Mouse (Mus musculus) small intestine, adult 2 months (tissue): Measurements from ENCODE around the gene Psmd13. TPM values are rescaled to one million over a fixed set of nuclear protein-coding genes. Genes with fewer than 3 reads are reported as not detected.
A peak's percentile ranks its signal among the peaks of the same experiment; 100 is the strongest.

ENCODE experiments used
- H3K27ac ChIP-seq: fragments of 200-500 bp; 2 replicates; pipeline ENCODE4 v1.5.1; 2012; ENCODE audit warnings: low read depth, low read length, control low read depth, inconsistent platforms; ENCODE audit not compliant: insufficient read depth
- H3K27me3 ChIP-seq: fragments of 200-500 bp; 2 replicates; pipeline ENCODE4 v1.6.1; 2012; ENCODE audit warnings: mild to moderate bottlenecking, moderate library complexity, low read length, inconsistent platforms; ENCODE audit not compliant: control insufficient read depth, insufficient read depth
- H3K36me3 ChIP-seq: fragments of 200-500 bp; 2 replicates; pipeline ENCODE4 v1.6.1; 2012; ENCODE audit warnings: mild to moderate bottlenecking, low read length, control low read depth, inconsistent platforms; ENCODE audit not compliant: control insufficient read depth, insufficient read depth
- H3K4me1 ChIP-seq: fragments of 200-500 bp; 2 replicates; pipeline ENCODE4 v1.6.1; 2012; ENCODE audit warnings: low read length, inconsistent platforms, mixed read lengths; ENCODE audit not compliant: control insufficient read depth, insufficient read depth, insufficient read length
- H3K4me3 ChIP-seq: fragments of 200-500 bp; 2 replicates; pipeline ENCODE4 v1.5.1; 2012; ENCODE audit warnings: low read depth, mild to moderate bottlenecking, control low read depth, inconsistent platforms, low read length, moderate library complexity
- CTCF ChIP-seq: fragments of 200-500 bp; IDR thresholded peaks from 2 replicates; pipeline ENCODE4 v1.5.1; 2012; ENCODE audit warnings: low read depth, mild to moderate bottlenecking, control low read depth, inconsistent platforms, low read length, moderate library complexity, mixed read lengths; ENCODE audit not compliant: insufficient replicate concordance, insufficient read length; ENCODE audit errors: extremely low read depth
- POLR2A ChIP-seq: fragments of 200-500 bp; IDR thresholded peaks from 2 replicates; pipeline ENCODE4 v1.6.1; 2012; ENCODE audit warnings: low read depth, mild to moderate bottlenecking, control low read depth, inconsistent platforms, low read length, moderate library complexity
- WGBS: fragments of 180-500 bp; shearing (Covaris S2); methylation state at CpG from one replicate; pipeline ENCODE4 v1.1.7; 2018; 5-methylcytosine and 5-hydroxymethylcytosine counted together
- polyA plus RNA-seq: library from polyadenylated mRNA; depleted of rRNA; stranded (reverse); fragments of >200 nt; gene quantifications from 2 replicates; pipeline ENCODE4 v1.2.3, GENCODE M21; 2012

Gene Psmd13
- polyA plus RNA-seq, 1 experiment, result 55.7 TPM

GRCm38 (mm10) chr7:140857550-140858505, 23.9 kb upstream of the Psmd13 start, which contains the start of gene Bet1l:
Gene Bet1l (minus strand): TSS chr7:140857577.
- no peaks in the 10 kb centered on the region for H3K27me3 ChIP-seq
- H3K4me3 ChIP-seq, result peak within 1 kb of the TSS; percentile 82
- no peak for TF ChIP-seq POLR2A
- no peak for TF ChIP-seq CTCF
- peaks cover 13% of the 10 kb centered on the region for H3K4me1 ChIP-seq
- peaks cover 56% of the 10 kb centered on the region for H3K36me3 ChIP-seq
- peak within 1 kb of the TSS; percentile 90 for H3K27ac ChIP-seq
- WGBS, result 20% methylated on average over 40 of the region's 40 CpGs

- peaks cover 13% of the 10 kb centered on the region for H3K4me1 ChIP-seq
- H3K27ac ChIP-seq, result no peak overlapping the region
- no peak for TF ChIP-seq POLR2A
- no peak for TF ChIP-seq CTCF
- no peaks in the 10 kb centered on the region for H3K27me3 ChIP-seq
- peaks cover 56% of the 10 kb centered on the region for H3K36me3 ChIP-seq
- peak overlapping the region; percentile 82 for H3K4me3 ChIP-seq
- 93% methylated on average over 8 of the region's 8 CpGs for WGBS
Observed at GRCm38 (mm10) chr7:140858746-140859145, 23.0 kb upstream of the Psmd13 start.

- H3K4me1 ChIP-seq, result peaks cover 13% of the 10 kb centered on the region
- peaks cover 53% of the 10 kb centered on the region for H3K36me3 ChIP-seq
- H3K27me3 ChIP-seq, result no peaks in the 10 kb centered on the region
- WGBS, result 81% methylated on average over 6 of the region's 6 CpGs
- no peak overlapping the region for H3K4me3 ChIP-seq
- H3K27ac ChIP-seq, result no peak overlapping the region
- no peak for TF ChIP-seq CTCF
- TF ChIP-seq POLR2A, result no peak
Observed at GRCm38 (mm10) chr7:140859997-140860396, 21.8 kb upstream of the Psmd13 start.

GRCm38 (mm10) chr7:140860728-140861127, 21.0 kb upstream of the Psmd13 start:
- Histone ChIP-seq H3K36me3 (peaks cover 53% of the 10 kb centered on the region), H3K4me1 (peaks cover 10% of the 10 kb centered on the region), H3K27me3 (no peaks in the 10 kb centered on the region), H3K27ac (no peak overlapping the region), H3K4me3 (no peak overlapping the region)
- 87% methylated on average over 5 of the region's 5 CpGs for WGBS
- TF ChIP-seq POLR2A (no peak), CTCF (no peak)

GRCm38 (mm10) chr7:140864761-140865160, 17.0 kb upstream of the Psmd13 start:
- Histone ChIP-seq H3K36me3 (peaks cover 51% of the 10 kb centered on the region), H3K4me3 (no peak overlapping the region)
- WGBS, result 92% methylated on average over 12 of the region's 12 CpGs

GRCm38 (mm10) chr7:140874224-140874623, 7.5 kb upstream of the Psmd13 start:
- no peak overlapping the region for H3K4me3 ChIP-seq
- no peaks in the 10 kb centered on the region for H3K27me3 ChIP-seq
- TF ChIP-seq POLR2A (no peak), CTCF (no peak)
- peaks cover 30% of the 10 kb centered on the region for H3K36me3 ChIP-seq
- WGBS, result 79% methylated on average over 4 of the region's 4 CpGs
- H3K27ac ChIP-seq, result no peak overlapping the region
- H3K4me1 ChIP-seq, result no peaks in the 10 kb centered on the region; the same call in 1 of the 2 replicates

More at GRCm38 (mm10) chr7:140864761-140865160, 17.0 kb upstream of the Psmd13 start:
- Histone ChIP-seq H3K27ac (no peak overlapping the region), H3K4me1 (no peaks in the 10 kb centered on the region), H3K27me3 (no peaks in the 10 kb centered on the region)
- TF ChIP-seq CTCF, result no peak
- TF ChIP-seq POLR2A, result no peak

GRCm38 (mm10) chr7:140877364-140877763, 4.4 kb upstream of the Psmd13 start:
- no peaks in the 10 kb centered on the region for H3K27me3 ChIP-seq
- H3K4me3 ChIP-seq, result no peak overlapping the region
- H3K36me3 ChIP-seq, result peaks cover 20% of the 10 kb centered on the region
- WGBS, result 83% methylated on average over 6 of the region's 6 CpGs
- no peak overlapping the region for H3K27ac ChIP-seq
- no peak for TF ChIP-seq CTCF
- no peak for TF ChIP-seq POLR2A
- no peaks in the 10 kb centered on the region; the same call in 1 of the 2 replicates for H3K4me1 ChIP-seq
